Mouse (Mus musculus) hindbrain, embryonic 10.5 days (tissue): ENCODE measurements at regions not wholly inside any gene's neighbourhood (a gene's known extent, or its start where the extent isn't known, plus 50 kb on each side); places are given as distances from the start of the nearest gene placed in this dataset.

Source experiments
- DNase-seq: peaks from one replicate; pipeline ENCODE4 v3.0.0-alpha.2; 2017; ENCODE audit warnings: low spot score
- H3K27ac ChIP-seq: fragments of 300-500 bp; sonication (generic); 2 replicates; pipeline ENCODE4 v1.5.1; 2016; ENCODE audit warnings: mild to moderate bottlenecking, moderate library complexity
- H3K27me3 ChIP-seq: fragments of 300-500 bp; sonication (generic); 2 replicates; pipeline ENCODE4 v1.6.1; 2016; ENCODE audit warnings: mild to moderate bottlenecking; ENCODE audit not compliant: poor library complexity, insufficient read depth, severe bottlenecking
- H3K36me3 ChIP-seq: fragments of 300-500 bp; sonication (generic); 2 replicates; pipeline ENCODE4 v1.6.1; 2016; ENCODE audit warnings: mild to moderate bottlenecking, moderate library complexity
- H3K4me1 ChIP-seq: fragments of 300-500 bp; sonication (generic); replicated peaks from 2 replicates; pipeline ENCODE4 v1.6.1; 2016; ENCODE audit warnings: mild to moderate bottlenecking
- H3K4me3 ChIP-seq: fragments of 300-500 bp; sonication (generic); 2 replicates; pipeline ENCODE4 v1.5.1; 2016; ENCODE audit warnings: mild to moderate bottlenecking, moderate library complexity
- H3K9me3 ChIP-seq: fragments of 300-500 bp; sonication (generic); 2 replicates; pipeline ENCODE4 v1.6.1; 2016; ENCODE audit warnings: mild to moderate bottlenecking, moderate library complexity
- WGBS: fragments of 180-500 bp; shearing (Covaris S2); methylation state at CpG from one replicate; pipeline ENCODE4 v1.1.7; 2016; 5-methylcytosine and 5-hydroxymethylcytosine counted together
- microRNA counts: library from miRNA; unstranded; fragments of <30 nt; microRNA quantifications from one replicate; lab custom pipeline; 2017

DNA sequence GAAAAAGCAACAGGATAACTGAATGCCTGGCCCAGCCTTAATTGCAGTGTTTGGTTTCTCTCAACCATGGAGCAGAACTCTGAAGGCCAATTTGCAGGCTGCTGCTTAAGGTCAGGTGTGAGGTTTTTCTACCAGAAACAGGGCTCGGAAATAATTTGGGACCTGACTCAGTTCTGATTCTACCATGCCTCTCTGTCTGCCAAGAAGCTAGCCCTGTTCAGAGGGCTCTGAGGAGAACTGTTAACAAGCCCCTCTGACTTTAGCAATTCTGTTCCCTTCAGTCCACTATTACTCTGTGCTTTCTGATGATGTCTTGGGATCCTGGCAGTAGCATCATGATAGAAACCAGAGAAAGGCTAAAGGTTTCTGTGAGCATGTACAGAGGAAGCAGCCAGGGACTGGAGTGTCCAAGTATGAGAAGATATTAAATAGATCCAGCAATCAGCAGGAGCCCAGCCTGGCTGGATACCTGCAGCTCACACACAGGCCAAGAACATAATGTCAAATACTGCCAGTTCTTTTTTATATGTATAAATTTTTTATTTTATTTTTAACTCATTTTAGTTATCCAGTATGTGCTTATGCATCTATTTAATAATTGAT is 131.4 kb upstream of the Sptlc3 start:
- no peaks in the 10 kb centered on the region for H3K4me1 ChIP-seq
- H3K27ac ChIP-seq: no peak overlapping the region
- no peaks in the 10 kb centered on the region for H3K36me3 ChIP-seq
- no peaks in the 10 kb centered on the region for H3K27me3 ChIP-seq
- no peaks in the 10 kb centered on the region for H3K9me3 ChIP-seq
- no peak for DNase-seq
- 90% methylated on average over 1 of the region's 1 CpGs for WGBS
- no peak overlapping the region for H3K4me3 ChIP-seq

DNA sequence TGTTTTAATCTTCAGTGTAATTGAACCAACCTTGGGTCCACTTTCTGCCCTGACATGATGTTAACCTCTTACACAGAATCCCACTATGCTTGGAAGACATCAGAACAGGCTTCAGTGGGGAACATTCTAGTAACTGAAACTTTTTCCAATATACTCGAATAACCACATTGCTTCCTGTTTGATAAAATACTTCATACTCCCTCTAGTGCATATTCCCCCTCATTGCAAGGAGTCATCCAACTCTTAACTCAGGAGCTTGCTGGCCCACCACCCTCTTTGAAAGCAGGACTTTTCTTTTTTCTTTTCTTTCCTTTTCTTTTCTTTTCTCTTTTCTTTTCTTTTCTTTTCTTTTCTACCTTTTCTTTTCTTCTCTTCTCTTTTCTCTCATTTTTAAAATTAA is 123.6 kb upstream of the Sptlc3 start:
- no peak for DNase-seq
- 45% methylated on average over 1 of the region's 1 CpGs for WGBS
- no peaks in the 10 kb centered on the region for H3K36me3 ChIP-seq

DNA sequence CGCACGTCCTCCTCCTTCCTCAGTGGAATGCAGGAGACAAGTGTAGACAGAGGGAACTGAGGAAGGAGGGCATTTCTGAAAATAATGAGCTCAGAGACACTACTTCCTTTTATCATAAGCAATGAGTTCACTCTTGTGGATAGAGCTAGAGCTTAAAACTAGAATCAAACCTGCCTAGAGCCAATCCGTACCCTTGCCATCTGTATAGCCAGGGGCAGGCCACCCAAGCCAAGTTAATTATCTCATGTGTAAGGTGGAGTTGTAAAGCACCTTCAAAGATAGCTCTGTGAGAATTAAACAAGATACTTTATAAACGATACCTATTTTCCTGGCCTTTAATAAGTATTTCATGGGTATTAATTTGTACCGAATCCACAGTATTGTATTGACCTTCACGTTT is 113.4 kb upstream of the Sptlc3 start:
- no peak overlapping the region for H3K27ac ChIP-seq
- H3K27me3 ChIP-seq: no peaks in the 10 kb centered on the region
- DNase-seq: no peak
- H3K4me3 ChIP-seq: no peak overlapping the region
- H3K36me3 ChIP-seq: no peaks in the 10 kb centered on the region
- H3K4me1 ChIP-seq: no peaks in the 10 kb centered on the region; the same call in 1 of the 2 replicates
- H3K9me3 ChIP-seq: no peaks in the 10 kb centered on the region
- WGBS: 84% methylated on average over 6 of the region's 6 CpGs

More for the DNA sequence above, 123.6 kb upstream of the Sptlc3 start:
- Histone ChIP-seq H3K4me1 (no peaks in the 10 kb centered on the region), H3K27me3 (no peaks in the 10 kb centered on the region), H3K4me3 (no peak overlapping the region), H3K9me3 (no peaks in the 10 kb centered on the region), H3K27ac (no peak overlapping the region)

DNA sequence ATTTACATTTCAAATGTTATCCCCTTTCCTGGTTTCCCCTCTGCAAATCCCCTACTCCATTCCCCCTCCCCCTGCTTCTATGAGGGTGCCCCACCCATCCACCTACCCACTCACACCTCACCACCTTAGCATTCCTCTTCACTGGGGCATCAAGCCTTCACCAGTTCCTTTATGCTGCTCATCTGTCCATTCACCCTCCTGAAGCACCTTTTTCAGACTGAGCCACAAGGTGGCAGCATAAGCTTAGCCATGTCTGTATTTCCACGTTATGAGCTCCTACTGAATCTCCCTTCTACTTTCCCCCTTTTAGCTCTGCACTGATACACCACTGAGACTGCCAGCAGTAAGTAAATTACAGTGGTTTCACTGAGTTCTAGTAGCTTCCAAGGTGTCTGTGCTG is 112.1 kb upstream of the Sptlc3 start:
- 2% methylated on average over 1 of the region's 1 CpGs for WGBS
- DNase-seq: peak; percentile 77
- H3K4me3 ChIP-seq: no peak overlapping the region

DNA sequence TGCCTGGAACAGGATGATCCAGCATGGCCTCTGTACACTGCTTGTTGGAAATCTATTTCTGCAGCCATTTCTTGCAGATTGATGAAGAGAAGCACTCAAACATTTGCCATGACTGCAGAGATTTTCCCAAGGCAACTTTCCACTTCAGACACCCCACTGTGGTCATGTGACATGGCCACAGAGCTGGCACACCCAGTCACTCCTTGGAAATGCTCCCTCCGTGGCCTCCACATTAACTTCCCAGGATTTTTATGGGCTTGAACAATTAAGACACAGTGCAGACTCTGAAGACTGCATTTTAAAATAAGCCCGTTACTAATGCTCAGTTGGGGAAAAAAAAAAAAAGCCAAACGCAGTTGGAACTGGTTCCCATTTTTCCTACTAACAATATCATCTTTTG is 80.2 kb upstream of the Sptlc3 start:
- Histone ChIP-seq H3K27me3 (no peaks in the 10 kb centered on the region), H3K9me3 (no peaks in the 10 kb centered on the region), H3K4me3 (no peak overlapping the region), H3K27ac (no peak overlapping the region), H3K4me1 (no peaks in the 10 kb centered on the region), H3K36me3 (no peaks in the 10 kb centered on the region)
- no peak for DNase-seq
- WGBS: 80% methylated on average over 3 of the region's 3 CpGs

More for the DNA sequence above, 112.1 kb upstream of the Sptlc3 start:
- Histone ChIP-seq H3K9me3 (no peaks in the 10 kb centered on the region), H3K27ac (no peak overlapping the region), H3K27me3 (no peaks in the 10 kb centered on the region), H3K36me3 (no peaks in the 10 kb centered on the region), H3K4me1 (no peaks in the 10 kb centered on the region; the same call in 1 of the 2 replicates)

DNA sequence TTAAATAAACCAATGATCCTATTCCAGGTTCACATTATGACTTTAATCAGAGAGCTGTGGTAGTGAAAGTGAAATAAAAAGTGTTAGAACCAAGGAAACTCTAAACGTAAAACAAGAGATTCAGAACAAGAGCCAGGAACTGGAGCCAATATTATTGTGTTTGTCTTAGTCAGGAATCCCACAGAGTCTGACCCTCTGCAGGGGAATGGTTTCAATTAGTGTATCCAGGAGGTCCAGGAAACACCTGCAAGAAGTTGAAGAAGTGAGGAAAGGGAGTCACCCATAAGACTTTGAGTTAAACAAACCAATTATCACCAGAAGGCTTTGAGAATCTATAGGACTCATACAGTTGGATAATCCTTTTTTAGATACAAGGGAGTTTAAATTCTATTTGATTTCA is 76.2 kb upstream of the Sptlc3 start:
- Histone ChIP-seq H3K27me3 (no peaks in the 10 kb centered on the region), H3K27ac (no peak overlapping the region), H3K4me3 (no peak overlapping the region), H3K9me3 (no peaks in the 10 kb centered on the region), H3K36me3 (no peaks in the 10 kb centered on the region), H3K4me1 (no peaks in the 10 kb centered on the region)
- no peak for DNase-seq
- 48% methylated on average over 1 of the region's 1 CpGs for WGBS

DNA sequence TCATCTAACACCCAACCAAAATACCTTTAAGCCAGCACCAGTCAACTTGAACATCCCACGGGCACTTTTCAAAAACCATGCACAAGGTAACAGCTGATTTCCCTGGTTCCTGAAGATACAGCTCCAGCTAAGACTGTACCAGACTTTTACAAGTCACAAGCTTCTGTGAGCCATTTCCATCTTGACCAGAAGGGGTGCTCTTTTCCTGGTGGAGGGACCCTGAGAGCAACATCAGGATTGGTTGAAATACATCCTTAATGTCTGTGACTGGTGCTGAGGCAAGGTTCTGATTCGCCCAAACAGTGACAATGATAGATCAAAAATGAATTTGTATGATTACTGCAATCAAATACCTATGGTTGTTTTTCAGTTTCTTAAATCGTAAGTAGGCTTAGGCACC is 71.0 kb upstream of the Sptlc3 start:
- WGBS: 83% methylated on average over 3 of the region's 3 CpGs
- no peak overlapping the region for H3K27ac ChIP-seq
- H3K9me3 ChIP-seq: no peaks in the 10 kb centered on the region
- no peak overlapping the region for H3K4me3 ChIP-seq
- H3K27me3 ChIP-seq: no peaks in the 10 kb centered on the region
- H3K4me1 ChIP-seq: no peaks in the 10 kb centered on the region
- DNase-seq: no peak
- H3K36me3 ChIP-seq: no peaks in the 10 kb centered on the region

DNA sequence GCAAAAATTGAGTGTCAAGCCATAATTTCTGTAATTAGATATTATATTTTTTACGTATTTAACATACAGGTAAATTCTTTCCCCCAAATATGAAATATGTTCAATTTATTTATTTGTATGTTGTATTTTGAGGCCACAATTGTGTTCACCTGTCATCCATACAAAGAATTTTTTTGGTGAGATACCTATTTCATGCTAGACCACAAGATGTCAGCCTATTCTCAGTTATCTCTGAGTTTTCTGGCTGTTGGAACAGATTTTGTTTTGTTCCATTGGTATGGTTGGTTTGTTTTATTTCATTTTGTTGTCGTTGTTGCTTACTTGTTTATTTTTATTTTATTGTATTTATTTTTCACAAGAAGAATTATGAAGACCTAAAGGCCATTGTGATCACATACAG is 70.3 kb upstream of the Sptlc3 start:
- 80% methylated on average over 2 of the region's 2 CpGs for WGBS
- Histone ChIP-seq H3K36me3 (no peaks in the 10 kb centered on the region), H3K4me1 (no peaks in the 10 kb centered on the region), H3K4me3 (no peak overlapping the region), H3K9me3 (no peaks in the 10 kb centered on the region), H3K27me3 (no peaks in the 10 kb centered on the region), H3K27ac (no peak overlapping the region)
- no peak for DNase-seq

MicroRNA genes in the stretch of these regions (microRNA counts, 519-probe panel; counts per million panel counts)
- microRNA mmu-miR-1952 (lab: Ali Mortazavi, UCI): 1,255 counts per million, percentile 77 among the panel's probes with 10 or more counts
